Mouse (Mus musculus) right cerebral cortex, adult 2 months (tissue): Measurements from ENCODE around the gene Apol7a.
A peak's percentile ranks its signal among the peaks of the same experiment; 100 is the strongest.

Source experiments
- DNase-seq, 2 experiments: peaks; one replicate each; pipeline ENCODE4 v3.0.0; 2021 to 2022; ENCODE audit warnings: low spot score in 2 of 2

The Apol7a gene

DNA sequence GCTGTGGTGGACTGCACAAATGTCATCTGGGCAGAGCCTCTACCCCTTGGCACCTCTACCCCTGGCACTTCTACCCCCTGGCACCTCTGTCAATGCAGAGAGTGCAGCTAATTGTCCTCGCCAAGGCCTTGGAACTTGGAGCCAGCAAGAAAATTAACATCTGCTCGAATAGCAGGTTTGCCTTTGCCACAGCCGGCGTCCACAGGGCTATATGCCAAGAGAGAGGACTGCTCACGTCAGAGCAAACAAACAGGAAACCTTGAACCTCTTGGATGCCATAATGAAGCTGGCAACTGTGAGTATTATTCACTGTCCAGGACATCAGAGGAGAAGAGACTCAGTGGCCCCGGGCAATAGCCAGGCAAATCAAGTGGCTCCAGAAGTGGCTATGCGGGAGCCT, 22.0 kb downstream of the Apol7a start:
- DNase-seq: no peak

DNA sequence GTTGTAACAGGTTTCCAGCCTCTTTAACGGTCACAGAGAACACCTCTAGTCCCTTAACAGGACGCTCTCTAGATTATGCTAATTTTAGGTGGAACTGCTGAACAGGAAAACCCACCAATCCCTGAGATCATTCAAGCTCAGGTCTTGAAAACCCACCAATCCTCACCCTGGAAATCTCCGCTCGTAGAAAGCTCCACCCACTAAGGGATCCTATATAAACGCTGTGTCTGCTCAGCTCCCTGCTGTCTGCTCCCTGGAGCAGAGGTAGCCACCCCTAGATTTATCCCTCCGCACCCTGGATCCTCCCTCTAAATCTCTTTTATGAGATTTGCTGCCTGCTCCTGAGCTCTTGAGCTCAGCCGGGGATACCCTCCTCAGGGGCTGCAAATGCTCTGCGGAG, 28.3 kb downstream of the Apol7a start:
- DNase-seq: no peak

DNA sequence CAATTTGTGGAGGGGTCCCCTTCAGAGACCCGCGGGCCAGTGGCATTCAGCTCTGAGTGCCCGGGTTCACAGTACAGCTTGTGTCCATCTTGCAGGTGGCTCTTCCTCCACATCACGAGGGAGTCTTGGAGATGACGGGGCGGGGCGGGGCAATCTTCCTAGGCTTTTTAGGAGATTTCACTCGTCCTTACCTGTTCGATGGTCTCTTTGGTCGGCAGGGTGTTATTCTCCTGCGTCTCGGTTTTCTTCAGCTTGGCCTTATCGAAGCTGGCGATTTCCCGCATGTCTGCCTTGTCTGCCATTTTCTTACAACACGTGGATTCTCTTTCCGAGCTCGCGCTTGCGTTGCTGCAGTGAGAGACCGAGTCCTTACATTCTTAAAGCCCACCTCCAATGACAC, 28.9 kb downstream of the Apol7a start:
- DNase-seq: no peak

DNA sequence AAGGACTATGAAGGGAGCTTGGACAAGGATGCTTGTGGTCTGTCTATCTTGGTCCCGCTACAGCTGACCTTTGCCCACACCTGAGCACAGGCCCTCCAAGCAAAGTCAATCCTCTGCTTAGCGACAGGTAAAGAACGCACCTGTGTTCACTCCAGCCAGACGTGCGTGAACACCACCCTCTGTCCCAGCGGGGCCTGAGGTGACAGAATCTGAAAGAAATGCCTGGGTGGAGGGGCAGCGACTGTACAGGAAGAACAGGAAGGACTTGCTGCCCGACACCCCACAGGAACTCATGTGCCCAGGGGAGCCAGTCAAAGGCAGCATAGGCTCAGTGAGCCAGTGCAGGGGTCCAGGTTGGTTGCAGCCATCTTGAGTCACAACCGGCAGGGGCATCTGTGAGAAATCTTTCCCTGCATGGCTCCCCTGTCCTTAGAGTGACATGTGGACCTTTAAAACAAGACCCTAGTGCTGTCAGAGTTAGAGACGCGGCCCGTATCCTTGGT, 30.0 kb downstream of the Apol7a start:
- DNase-seq: no peak

GRCm38 (mm10) chr15:77368148-77368547, 30.8 kb downstream of the Apol7a start:
- DNase-seq: peak; percentile 99

GRCm38 (mm10) chr15:77367504-77367903, 31.4 kb downstream of the Apol7a start:
- DNase-seq: no peak

- peak; percentile 85 to 90 for DNase-seq
Observed at GRCm38 (mm10) chr15:77366706-77367484, 32.0 kb downstream of the Apol7a start.

DNA sequence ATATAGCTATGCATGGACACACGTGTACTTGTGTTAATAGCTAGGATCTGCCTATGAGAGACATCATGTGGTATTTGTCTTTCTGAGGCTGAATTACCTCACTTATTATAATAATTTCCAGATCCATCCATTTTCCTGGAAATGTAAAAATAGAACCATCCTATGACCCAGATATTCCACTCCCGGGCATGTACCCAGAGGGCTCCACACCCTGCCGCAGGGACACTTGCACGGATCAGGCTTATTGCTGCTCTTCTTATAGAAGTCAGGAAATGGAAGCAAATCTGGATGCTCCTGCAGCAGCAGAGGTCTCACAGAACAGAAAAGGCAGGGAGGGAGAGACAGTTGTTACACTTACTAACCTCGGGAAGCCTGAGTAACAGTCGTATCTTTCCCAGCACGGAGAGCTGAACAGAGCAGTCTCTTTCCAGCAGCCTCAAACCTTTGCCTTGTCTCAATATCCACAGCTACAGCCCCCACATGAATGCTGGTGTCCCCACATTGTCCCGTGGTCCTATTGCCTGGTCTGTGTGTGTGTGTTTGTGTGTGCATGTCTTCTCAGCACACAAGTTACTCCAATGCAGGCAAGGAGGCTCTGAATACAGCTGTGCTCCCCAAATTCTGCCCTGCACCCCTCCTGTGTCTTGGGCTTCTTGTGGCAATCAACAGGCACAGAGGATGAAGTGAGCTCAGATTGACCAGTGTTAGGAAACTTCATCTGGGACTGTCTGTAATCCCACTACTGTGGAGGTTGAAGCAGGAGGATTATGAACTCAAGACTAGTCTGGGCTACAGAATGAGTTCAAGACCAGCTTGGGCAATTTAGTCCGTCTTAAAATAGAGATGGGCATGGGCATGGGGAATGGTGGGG, 33.0 kb downstream of the Apol7a start:
- no peak for DNase-seq

- peak; percentile 77 to 80 for DNase-seq
Observed at GRCm38 (mm10) chr15:77364026-77364425, 34.9 kb downstream of the Apol7a start.

GRCm38 (mm10) chr15:77363578-77363977, 35.3 kb downstream of the Apol7a start:
- no peak for DNase-seq

GRCm38 (mm10) chr15:77362952-77363351, 36.0 kb downstream of the Apol7a start:
- no peak for DNase-seq

GRCm38 (mm10) chr15:77359905-77360304, 39.0 kb downstream of the Apol7a start:
- DNase-seq: no peak

DNA sequence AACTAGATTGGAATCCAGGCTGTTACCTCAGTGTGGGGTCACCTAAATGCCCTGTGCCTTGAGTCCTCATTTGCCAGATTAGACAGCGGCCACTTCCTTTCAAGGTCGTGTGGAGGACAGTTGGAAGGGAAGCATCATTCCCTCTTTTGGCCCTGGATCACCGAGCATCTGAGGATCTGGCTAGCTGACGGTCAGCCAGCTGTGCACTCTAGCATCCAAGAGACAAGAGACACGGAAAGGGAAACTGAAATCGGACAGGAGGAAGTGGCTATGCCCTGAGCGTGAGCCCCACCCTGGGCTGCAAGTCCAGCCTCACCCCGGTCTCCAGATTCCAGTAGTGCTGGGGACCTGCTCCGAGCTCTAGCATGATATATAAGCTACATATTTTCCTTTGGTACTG, 39.4 kb downstream of the Apol7a start:
- DNase-seq: no peak

DNA sequence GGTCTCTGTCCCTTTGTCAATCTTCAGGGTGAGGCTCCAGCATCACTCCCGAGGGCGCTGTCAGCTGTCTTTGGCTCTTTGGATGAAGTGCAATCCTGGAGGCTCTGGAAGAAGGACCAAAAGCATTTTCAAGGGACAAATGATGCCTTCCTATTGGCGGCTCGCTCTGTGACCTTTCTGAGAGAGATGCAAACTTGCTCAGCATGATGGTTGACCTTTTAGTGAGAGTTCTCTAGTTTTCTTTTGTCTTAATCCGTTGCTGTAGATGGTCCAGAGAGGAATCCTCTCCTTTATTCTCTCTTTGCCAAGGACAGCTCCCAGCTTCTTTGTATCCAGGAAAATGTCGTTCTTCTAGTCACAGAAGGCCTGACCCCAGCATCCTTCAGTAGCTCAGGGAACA, 39.8 kb downstream of the Apol7a start:
- no peak for DNase-seq

GRCm38 (mm10) chr15:77358320-77359040, 40.4 kb downstream of the Apol7a start:
- DNase-seq: peak; percentile 88

DNA sequence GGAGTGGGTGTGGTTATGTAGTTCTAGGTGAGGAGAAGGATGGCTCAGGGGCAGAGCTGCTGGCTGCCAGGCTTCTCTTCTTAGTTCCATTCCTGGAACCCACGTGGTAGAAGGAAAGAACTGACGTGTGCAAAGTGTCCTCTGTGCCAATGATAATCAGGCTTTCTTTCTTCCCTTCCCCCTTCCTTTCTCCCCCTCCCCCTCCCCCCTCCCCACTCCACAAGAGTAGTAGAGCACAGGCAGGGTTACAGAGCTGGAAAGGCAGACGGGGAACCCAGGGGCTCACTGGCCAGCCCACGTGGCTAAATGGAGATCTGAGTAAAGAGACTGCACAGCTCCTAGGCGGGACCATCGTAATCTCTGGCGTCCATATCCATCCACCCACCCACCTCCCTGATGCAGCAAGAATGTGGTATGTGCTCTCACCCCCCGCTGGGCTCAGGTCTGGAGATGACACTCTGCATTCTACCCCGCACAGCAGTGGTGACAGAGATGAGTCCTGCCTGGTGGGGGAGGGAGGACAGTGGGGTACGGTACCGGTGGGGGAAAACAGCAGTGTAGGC, 42.6 kb downstream of the Apol7a start:
- DNase-seq: peak; percentile 67 to 74

DNA sequence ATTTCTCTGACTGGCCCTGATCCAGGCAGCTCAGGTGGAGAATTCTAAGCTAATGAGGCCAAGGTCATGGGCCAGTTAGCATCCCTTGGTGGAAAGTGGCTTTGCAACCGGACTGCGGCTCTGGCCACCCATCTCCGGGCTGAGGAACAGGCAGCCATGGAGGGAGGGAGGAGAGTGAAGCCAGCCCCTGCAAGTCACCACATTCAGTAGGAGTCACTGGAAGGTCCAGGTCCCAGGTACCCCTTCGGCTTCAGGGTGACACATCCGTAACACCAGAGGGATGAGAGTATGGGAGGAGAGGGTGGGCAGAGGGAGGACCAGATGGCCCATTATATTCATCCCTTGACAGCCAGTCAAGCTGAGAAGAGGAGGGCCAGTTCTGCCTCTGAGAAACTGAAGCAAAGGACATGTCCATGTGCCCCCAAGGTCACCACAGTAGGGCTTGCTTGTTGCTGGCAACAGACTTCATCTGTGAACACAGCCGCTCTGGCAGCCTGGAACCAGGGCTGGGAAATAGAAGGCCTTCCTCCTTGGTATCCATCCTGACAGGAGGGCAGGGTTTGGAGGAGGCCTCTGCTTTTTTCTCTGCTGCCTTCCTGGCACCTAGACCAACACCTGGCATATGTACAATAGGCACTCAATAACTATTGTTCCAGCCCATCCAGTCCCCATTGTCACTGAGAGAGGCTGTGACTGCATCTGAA, 43.9 kb downstream of the Apol7a start:
- no peak for DNase-seq

DNA sequence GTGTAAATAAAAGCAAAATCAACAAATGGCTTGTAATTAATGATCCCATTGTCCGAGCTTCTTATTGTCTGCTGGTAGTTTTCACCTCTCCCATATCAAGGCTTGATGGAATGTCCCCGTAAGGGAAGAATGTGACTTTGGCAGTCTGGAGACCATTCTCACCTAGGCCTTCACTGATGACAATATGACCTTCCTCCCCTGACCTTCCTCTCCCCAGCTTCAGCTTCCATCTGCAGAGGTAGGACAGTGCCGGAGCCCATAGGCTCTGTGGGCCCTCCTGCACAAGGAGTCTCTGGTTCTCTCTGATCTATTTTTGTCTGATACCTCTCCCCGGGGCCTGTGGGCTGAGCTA, 44.4 kb downstream of the Apol7a start:
- no peak for DNase-seq

GRCm38 (mm10) chr15:77353764-77354163, 45.1 kb downstream of the Apol7a start:
- no peak for DNase-seq

DNA sequence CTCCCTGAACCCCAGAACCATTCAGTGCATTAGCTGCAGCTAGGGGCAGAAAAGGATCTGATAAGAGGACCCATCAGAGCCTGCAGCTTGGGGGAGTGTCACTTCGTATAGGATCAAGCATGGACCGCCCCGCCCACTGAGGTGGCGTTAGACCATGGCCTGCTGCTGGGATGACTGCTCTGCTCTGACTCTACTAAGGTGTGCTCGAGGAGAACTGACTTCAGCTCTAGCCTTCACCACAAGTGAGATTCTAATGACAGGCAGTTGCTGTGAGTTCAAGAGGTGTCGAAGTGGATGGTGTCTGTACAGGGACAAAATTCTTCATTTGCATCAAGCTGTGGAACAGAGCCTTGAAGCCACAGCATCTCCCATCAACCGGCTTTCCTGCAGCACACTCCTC, 46.0 kb downstream of the Apol7a start:
- DNase-seq: no peak

GRCm38 (mm10) chr15:77350117-77350516, 48.8 kb downstream of the Apol7a start:
- no peak for DNase-seq
